Mouse (Mus musculus) CH12.LX (cell line): ENCODE results near the gene Cyp2c23. TPM values are rescaled to one million over a fixed set of nuclear protein-coding genes. Genes with fewer than 3 reads are reported as not detected.

Experiments used
- DNase-seq: peaks from one replicate; pipeline ENCODE4 v3.0.0-alpha.2; 2013; ENCODE audit errors: extremely low read depth
- H3K27ac ChIP-seq: 2 replicates; pipeline ENCODE4 v1.5.1; 2012; ENCODE audit warnings: low read depth, mild to moderate bottlenecking, control low read depth, moderate library complexity; ENCODE audit not compliant: insufficient read depth
- H3K27me3 ChIP-seq: replicated peaks from 2 replicates; pipeline ENCODE3; 2012; ENCODE audit warnings: inconsistent platforms
- H3K36me3 ChIP-seq, 2 experiments: replicated peaks in 1 of 2; 2 replicates each; pipeline versions ENCODE3 to v1.6.1; 2012; ENCODE audit warnings: inconsistent platforms in 1 of 2, low read length in 1 of 2, mild to moderate bottlenecking in 1 of 2, mixed read lengths in 1 of 2, moderate library complexity in 1 of 2; ENCODE audit not compliant: control insufficient read depth in 1 of 2, insufficient read depth in 1 of 2
- H3K4me1 ChIP-seq, 2 experiments: 2 replicates each; pipeline ENCODE4 v1.6.1; 2012; ENCODE audit warnings: inconsistent platforms in 1 of 2, moderate library complexity in 1 of 2; ENCODE audit not compliant: insufficient read depth in 2 of 2, control insufficient read depth in 1 of 2
- H3K4me2 ChIP-seq: 2 replicates; pipeline ENCODE4 v1.6.1; 2012; ENCODE audit warnings: low read depth, mild to moderate bottlenecking, control low read depth; ENCODE audit not compliant: poor library complexity, insufficient read depth, severe bottlenecking
- H3K4me3 ChIP-seq, 3 experiments: fragments of 150-350 bp in 1 of 3; sonication (generic) in 1 of 3; replicated peaks in 1 of 3; 2 replicates each; pipeline versions ENCODE3 to v1.5.1; 2011 to 2012; ENCODE audit warnings: low read depth in 2 of 3, low read length in 2 of 3, mild to moderate bottlenecking in 2 of 3, moderate library complexity in 2 of 3, control low read depth in 1 of 3, improper control_type of control experiment in 1 of 3, inconsistent platforms in 1 of 3, mixed read lengths in 1 of 3; ENCODE audit not compliant: poor library complexity in 1 of 3
- H3K79me2 ChIP-seq: replicated peaks from 2 replicates; pipeline ENCODE4 v1.6.1; 2012; ENCODE audit warnings: mild to moderate bottlenecking, moderate library complexity; ENCODE audit not compliant: control insufficient read depth, poor library complexity, insufficient read depth, severe bottlenecking; ENCODE audit errors: extremely low read depth
- H3K9ac ChIP-seq: 2 replicates; pipeline ENCODE4 v1.6.1; 2012; ENCODE audit warnings: low read depth, mild to moderate bottlenecking, control low read depth, moderate library complexity; ENCODE audit not compliant: insufficient read depth
- H3K9me3 ChIP-seq: replicated peaks from 2 replicates; pipeline ENCODE3; 2012; ENCODE audit warnings: low read length, inconsistent platforms, mixed read lengths
- CHD1 ChIP-seq: IDR thresholded peaks from 2 replicates; pipeline ENCODE4 v1.6.1; 2012; ENCODE audit warnings: low read depth, low read length, improper control_type of control experiment, inconsistent platforms
- EP300 ChIP-seq: IDR thresholded peaks from 2 replicates; pipeline ENCODE4 v1.6.1; 2011; ENCODE audit warnings: low read length, improper control_type of control experiment
- ETS1 ChIP-seq: conservative IDR thresholded peaks from 2 replicates; pipeline ENCODE4 v1.6.1; 2012; ENCODE audit warnings: low read depth, mild to moderate bottlenecking, inconsistent platforms, low read length, improper control_type of control experiment, moderate library complexity
- GABPA ChIP-seq: IDR thresholded peaks from 2 replicates; pipeline ENCODE4 v1.6.1; 2012; ENCODE audit warnings: low read depth, low read length, improper control_type of control experiment, inconsistent platforms; ENCODE audit not compliant: insufficient replicate concordance
- KAT2A ChIP-seq: IDR thresholded peaks from 2 replicates; pipeline ENCODE4 v1.6.1; 2012; ENCODE audit warnings: low read length, improper control_type of control experiment, inconsistent platforms; ENCODE audit not compliant: insufficient replicate concordance
- MAZ ChIP-seq: IDR thresholded peaks from 2 replicates; pipeline ENCODE4 v1.6.1; 2012; ENCODE audit warnings: low read depth, mild to moderate bottlenecking, inconsistent platforms, low read length, improper control_type of control experiment, moderate library complexity
- PAX5 ChIP-seq: IDR thresholded peaks from 2 replicates; pipeline ENCODE4 v1.6.1; 2012; ENCODE audit warnings: low read length, inconsistent platforms, mixed read lengths
- POLR2A ChIP-seq: IDR thresholded peaks from 2 replicates; pipeline ENCODE4 v1.6.1; 2011; ENCODE audit warnings: low read depth, mild to moderate bottlenecking, improper control_type of control experiment, low read length
- POLR2AphosphoS2 ChIP-seq: IDR thresholded peaks from 2 replicates; pipeline ENCODE4 v1.6.1; 2011; ENCODE audit warnings: low read depth, low read length, improper control_type of control experiment
- RAD21 ChIP-seq: IDR thresholded peaks from 2 replicates; pipeline ENCODE4 v1.6.1; 2011; ENCODE audit warnings: low read depth, mild to moderate bottlenecking, low read length, improper control_type of control experiment, moderate library complexity
- SMC3 ChIP-seq: IDR thresholded peaks from 2 replicates; pipeline ENCODE4 v1.6.1; 2011; ENCODE audit warnings: low read depth, low read length, improper control_type of control experiment
- TBP ChIP-seq: conservative IDR thresholded peaks from 2 replicates; pipeline ENCODE4 v1.6.1; 2011; ENCODE audit warnings: low read depth, low read length, improper control_type of control experiment
- USF1 ChIP-seq: IDR thresholded peaks from 2 replicates; pipeline ENCODE4 v1.6.1; 2014; ENCODE audit warnings: low read depth, mild to moderate bottlenecking, inconsistent platforms, low read length, improper control_type of control experiment
- dilution Hi-C: fragments of 300-500 bp; cut with MboI; formaldehyde crosslinking; loops from 2 replicates; pipeline ENCODE4 v1.14.3; 2020; ENCODE audit warnings: low sequenced_read_pairs; ENCODE audit not compliant: extremely low pct_unique_long_range_greater_than_20kb, extremely low pct_ligation_motif_present
- in situ Hi-C: fragments of 300-500 bp; cut with MboI; formaldehyde crosslinking; loops from 3 replicates; pipeline ENCODE4 v1.14.3; 2019; ENCODE audit warnings: low sequenced_read_pairs, low pct_ligation_motif_present, low pct_unique_long_range_greater_than_20kb, mixed read lengths
- polyA plus RNA-seq: library from polyadenylated mRNA; unstranded; fragments of >175 nt; gene quantifications from 2 replicates; pipeline ENCODE4 v1.2.1, GENCODE M21; 2012; ENCODE audit warnings: low read depth; ENCODE audit not compliant: insufficient read length
- total RNA-seq, 2 experiments: library from RNA; depleted of rRNA; stranded (reverse); fragments of 300-350 nt in 1 of 2; fragments of >200 nt in 1 of 2; gene quantifications; 2 replicates each; pipeline ENCODE4 v1.2.3; 2012 to 2014

The Cyp2c23 gene
- total and polyA plus RNA-seq, 3 experiments: 0.11 to 0.13 TPM; not detected in 1

- Histone ChIP-seq H3K36me3 (peaks cover 0 to 4% of the 10 kb centered on the region in 2 experiments), H3K9me3 (no peaks in the 10 kb centered on the region), H3K27me3 (no peaks in the 10 kb centered on the region), H3K4me2 (no peak overlapping the region), H3K4me3 (no peak overlapping the region), H3K4me1 (peaks cover 0 to 10% of the 10 kb centered on the region in 2 experiments; a peak in 2 of 4 replicates)
- no peak for DNase-seq
- TF ChIP-seq KAT2A (no peak), USF1 (no peak), TBP (no peak), CHD1 (no peak), POLR2AphosphoS2 (no peak), EP300 (no peak)
- TF ChIP-seq, all 38 proteins: peak for 0
- Histone ChIP-seq H3K27ac (no peak overlapping the region), H3K79me2 (no peaks in the 10 kb centered on the region), H3K9ac (no peak overlapping the region)
- dilution Hi-C loops (no loop called here), in situ Hi-C loops (no loop called here)
These were observed 2.0 kb downstream of the Cyp2c23 start for GRCm38 (mm10) chr19:44026956-44027530.

DNA sequence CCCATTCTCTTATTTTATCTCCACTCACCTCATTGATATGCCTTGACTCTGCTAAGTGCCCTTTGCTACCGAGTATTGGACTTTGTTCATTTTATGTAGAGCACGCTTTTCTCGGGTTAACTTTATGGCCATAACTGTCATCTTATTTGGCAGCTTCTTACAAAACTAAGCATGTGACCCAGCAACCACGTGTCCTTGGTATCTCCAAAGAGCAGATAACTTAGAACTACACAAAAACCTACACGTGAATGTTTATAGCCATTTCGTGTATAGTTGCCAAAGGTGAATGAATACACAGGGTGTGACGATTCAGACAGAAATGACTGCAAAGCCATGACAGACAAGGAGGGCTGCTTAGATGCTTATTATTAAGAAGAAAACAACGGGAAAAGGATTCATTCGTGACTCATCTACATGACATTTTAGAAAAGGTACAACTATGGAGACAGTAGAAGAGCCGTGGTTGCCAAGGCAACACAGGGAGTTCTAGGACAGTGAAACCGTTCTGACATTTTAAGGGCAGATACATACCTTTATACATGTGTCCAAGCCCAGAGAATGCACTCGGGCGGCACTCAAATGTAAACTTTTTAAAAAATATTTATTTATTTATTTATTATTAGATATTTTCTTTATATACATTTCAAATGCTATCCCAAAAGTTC lies 4.0 kb downstream of the Cyp2c23 start:
- no peak for DNase-seq
- H3K27ac ChIP-seq: no peak overlapping the region
- dilution Hi-C loops: no loop called here
- H3K9me3 ChIP-seq: no peaks in the 10 kb centered on the region
- no peaks in the 10 kb centered on the region for H3K79me2 ChIP-seq
- H3K9ac ChIP-seq: no peak overlapping the region
- no peak for TF ChIP-seq PAX5
- TF ChIP-seq ETS1: no peak
- no peak for TF ChIP-seq RAD21
- TF ChIP-seq SMC3: no peak
- TF ChIP-seq MAZ: no peak
- no peak for TF ChIP-seq EP300
- TF ChIP-seq POLR2AphosphoS2: no peak
- no peak for TF ChIP-seq GABPA
- TF ChIP-seq POLR2A: no peak
- H3K4me1 ChIP-seq: peaks cover 0 to 10% of the 10 kb centered on the region in 2 experiments; a peak in 2 of 4 replicates
- in situ Hi-C loops: no loop called here
- H3K36me3 ChIP-seq: no peaks in the 10 kb centered on the region
- no peak overlapping the region for H3K4me2 ChIP-seq
- H3K4me3 ChIP-seq: no peak overlapping the region
- H3K27me3 ChIP-seq: no peaks in the 10 kb centered on the region
